Mouse (Mus musculus) embryonic facial prominence, embryonic 12.5 days (tissue): ENCODE measurements around the gene Cox7b. TPM values are rescaled to one million over a fixed set of nuclear protein-coding genes. Genes with fewer than 3 reads are reported as not detected.

Source experiments
- ATAC-seq: fragments of 200-750 bp; cut with Nextera tagmentation; 2 replicates; pipeline ENCODE4 v1.8.0; 2017; ENCODE audit not compliant: insufficient number of reproducible peaks, insufficient read depth, low FRiP score, low TSS enrichment
- H3K27ac ChIP-seq: fragments of 300-500 bp; sonication (generic); 2 replicates; pipeline ENCODE4 v1.5.1; 2016; ENCODE audit warnings: mild to moderate bottlenecking
- H3K27me3 ChIP-seq: fragments of 300-500 bp; sonication (generic); 2 replicates; pipeline ENCODE4 v1.6.1; 2016; ENCODE audit warnings: mild to moderate bottlenecking, moderate library complexity
- H3K36me3 ChIP-seq: fragments of 300-500 bp; sonication (generic); 2 replicates; pipeline ENCODE4 v1.6.1; 2016; ENCODE audit warnings: mild to moderate bottlenecking
- H3K4me1 ChIP-seq: fragments of 300-500 bp; sonication (generic); 2 replicates; pipeline ENCODE4 v1.6.1; 2016
- H3K4me2 ChIP-seq: fragments of 300-500 bp; sonication (generic); replicated peaks from 2 replicates; pipeline ENCODE4 v1.6.1; 2016; ENCODE audit warnings: mild to moderate bottlenecking, moderate library complexity
- H3K4me3 ChIP-seq: fragments of 300-500 bp; sonication (generic); 2 replicates; pipeline ENCODE4 v1.5.1; 2016; ENCODE audit warnings: mild to moderate bottlenecking
- H3K9ac ChIP-seq: fragments of 300-500 bp; sonication (generic); 2 replicates; pipeline ENCODE4 v1.6.1; 2016; ENCODE audit warnings: mild to moderate bottlenecking, moderate library complexity
- H3K9me3 ChIP-seq: fragments of 300-500 bp; sonication (generic); 2 replicates; pipeline ENCODE4 v1.6.1; 2016; ENCODE audit warnings: mild to moderate bottlenecking, moderate library complexity
- WGBS: fragments of 180-500 bp; shearing (Covaris S2); methylation state at CpG from one replicate; pipeline ENCODE4 v1.1.7; 2016; 5-methylcytosine and 5-hydroxymethylcytosine counted together
- polyA plus RNA-seq: library from polyadenylated mRNA; unstranded; fragments of >200 nt; fragmentation: Nextera tagmentation; extraction: Ambion mirVana; gene quantifications from 2 replicates; pipeline ENCODE4 v1.2.1, GENCODE M21; 2016

The Cox7b gene
- polyA plus RNA-seq, 1 experiment from 2014 or later = 320 TPM

GRCm38 (mm10) chrX:106030176-106030575 is 14.7 kb downstream of the Cox7b start:
- H3K9me3 ChIP-seq = no peaks in the 10 kb centered on the region
- ATAC-seq = no peak
- no peaks in the 10 kb centered on the region for H3K36me3 ChIP-seq
- no peak overlapping the region for H3K4me3 ChIP-seq
- WGBS = 77% methylated on average over 5 of the region's 5 CpGs
- no peak overlapping the region for H3K27ac ChIP-seq
- H3K4me2 ChIP-seq = no peak overlapping the region
- H3K4me1 ChIP-seq = no peaks in the 10 kb centered on the region
- no peak overlapping the region for H3K9ac ChIP-seq
- H3K27me3 ChIP-seq = 0 out of 2 replicates have a peak, but pooled peaks cover 4% of the 10 kb centered on the region

GRCm38 (mm10) chrX:106031124-106031523 is 15.6 kb downstream of the Cox7b start:
- H3K4me3 ChIP-seq = no peak overlapping the region
- no peak overlapping the region for H3K27ac ChIP-seq
- H3K4me1 ChIP-seq = no peaks in the 10 kb centered on the region
- H3K36me3 ChIP-seq = no peaks in the 10 kb centered on the region
- H3K4me2 ChIP-seq = no peak overlapping the region
- H3K9me3 ChIP-seq = no peaks in the 10 kb centered on the region
- no peak for ATAC-seq
- no peak overlapping the region for H3K9ac ChIP-seq
- H3K27me3 ChIP-seq = 0 out of 2 replicates have a peak, but pooled peaks cover 4% of the 10 kb centered on the region

- no peaks in the 10 kb centered on the region for H3K4me1 ChIP-seq
- H3K9ac ChIP-seq = no peak overlapping the region
- 0 out of 2 replicates have a peak, but pooled peaks cover 5% of the 10 kb centered on the region for H3K27me3 ChIP-seq
- H3K4me3 ChIP-seq = no peak overlapping the region
- no peaks in the 10 kb centered on the region for H3K9me3 ChIP-seq
- no peaks in the 10 kb centered on the region for H3K36me3 ChIP-seq
- no peak for ATAC-seq
- WGBS = 65% methylated on average over 2 of the region's 2 CpGs
- no peak overlapping the region for H3K27ac ChIP-seq
- H3K4me2 ChIP-seq = no peak overlapping the region
Observed at GRCm38 (mm10) chrX:106035727-106036126, 20.2 kb downstream of the Cox7b start.

GRCm38 (mm10) chrX:106037185-106037752 is 21.8 kb downstream of the Cox7b start:
- no peak for ATAC-seq
- no peak overlapping the region for H3K9ac ChIP-seq
- no peak overlapping the region for H3K27ac ChIP-seq
- 81% methylated on average over 3 of the region's 3 CpGs for WGBS
- no peak overlapping the region for H3K4me2 ChIP-seq
- no peaks in the 10 kb centered on the region for H3K9me3 ChIP-seq
- H3K27me3 ChIP-seq = 0 out of 2 replicates have a peak, but pooled peaks cover 5% of the 10 kb centered on the region
- no peaks in the 10 kb centered on the region for H3K4me1 ChIP-seq
- no peak overlapping the region for H3K4me3 ChIP-seq
- H3K36me3 ChIP-seq = no peaks in the 10 kb centered on the region

GRCm38 (mm10) chrX:106043863-106044617 is 28.5 kb downstream of the Cox7b start:
- peaks cover 5% of the 10 kb centered on the region for H3K4me1 ChIP-seq
- no peak for ATAC-seq
- no peak overlapping the region for H3K9ac ChIP-seq
- H3K36me3 ChIP-seq = no peaks in the 10 kb centered on the region
- WGBS = 47% methylated on average over 8 of the region's 8 CpGs
- no peak overlapping the region for H3K4me2 ChIP-seq
- H3K4me3 ChIP-seq = no peak overlapping the region
- 0 out of 2 replicates have a peak, but pooled peaks cover 5% of the 10 kb centered on the region for H3K27me3 ChIP-seq
- H3K9me3 ChIP-seq = no peaks in the 10 kb centered on the region
- no peak overlapping the region for H3K27ac ChIP-seq

GRCm38 (mm10) chrX:106045455-106045854 is 30.0 kb downstream of the Cox7b start:
- no peak for ATAC-seq
- H3K4me1 ChIP-seq = peaks cover 5% of the 10 kb centered on the region
- H3K4me2 ChIP-seq = no peak overlapping the region
- no peaks in the 10 kb centered on the region for H3K36me3 ChIP-seq
- no peak overlapping the region for H3K27ac ChIP-seq
- H3K9me3 ChIP-seq = no peaks in the 10 kb centered on the region
- 47% methylated on average over 2 of the region's 2 CpGs for WGBS
- H3K4me3 ChIP-seq = no peak overlapping the region
- H3K9ac ChIP-seq = no peak overlapping the region
- H3K27me3 ChIP-seq = no peaks in the 10 kb centered on the region

- WGBS = 65% methylated on average over 9 of the region's 9 CpGs
- Histone ChIP-seq H3K4me3 (no peak overlapping the region), H3K9me3 (no peaks in the 10 kb centered on the region), H3K36me3 (no peaks in the 10 kb centered on the region), H3K27ac (no peak overlapping the region), H3K9ac (no peak overlapping the region), H3K4me2 (no peak overlapping the region), H3K27me3 (no peaks in the 10 kb centered on the region), H3K4me1 (peaks cover 5% of the 10 kb centered on the region)
- ATAC-seq = no peak
Observed at GRCm38 (mm10) chrX:106045928-106046327, 30.4 kb downstream of the Cox7b start.

- Histone ChIP-seq H3K27me3 (no peaks in the 10 kb centered on the region), H3K4me3 (no peak overlapping the region), H3K36me3 (no peaks in the 10 kb centered on the region), H3K9ac (no peak overlapping the region), H3K27ac (no peak overlapping the region), H3K4me2 (no peak overlapping the region), H3K9me3 (no peaks in the 10 kb centered on the region), H3K4me1 (peaks cover 5% of the 10 kb centered on the region)
- 71% methylated on average over 1 of the region's 1 CpGs for WGBS
- no peak for ATAC-seq
Observed at GRCm38 (mm10) chrX:106048191-106048590, 32.7 kb downstream of the Cox7b start.

Other genes with a start within 250 kb of the Cox7b start
- 239 and 250 TPM in 2 replicates for gene Atrx, start 86.3 kb upstream of the Cox7b start, polyA plus RNA-seq
- 59.6 and 64.9 TPM in 2 replicates for gene Magt1, start 3.8 kb upstream of the Cox7b start, polyA plus RNA-seq
- 32.8 and 34.7 TPM in 2 replicates for gene Atp7a, start 11.6 kb downstream of the Cox7b start, polyA plus RNA-seq
- gene Tlr13, start 127.5 kb downstream of the Cox7b start, polyA plus RNA-seq = 0.42 and 0.52 TPM in 2 replicates
- 298 and 309 TPM in 2 replicates for gene Pgk1, start 171.4 kb downstream of the Cox7b start, polyA plus RNA-seq
- gene Taf9b, start 205.5 kb downstream of the Cox7b start, polyA plus RNA-seq = 9.2 and 10.1 TPM in 2 replicates
- gene Fnd3c2, start 239.7 kb downstream of the Cox7b start, polyA plus RNA-seq = not detected in 2 replicates